ENCODE assay signal across 7 mouse cellular contexts in genomic region chr16:87249903-87250302, GRCm38 (mm10).
A peak's percentile ranks its signal among the peaks of the same experiment; 100 is the strongest.
DNase-seq lines count a peak whose midpoint lies in the region; ATAC-seq and TF ChIP-seq lines count a peak whose summit lies in the region.

No protein-coding gene starts in this region.

- no peaks in the 10 kb centered on the region for H3K27me3 ChIP-seq in kidney, embryonic 15.5 days
- H3K27me3 ChIP-seq in E14TG2a.4 (ENCODE audit: insufficient read depth, low read length) (no peaks in the 10 kb centered on the region), Patski (no peaks in the 10 kb centered on the region)

- POLR2A ChIA-PET in Patski (lab: Charles Lee), result no interaction called here

- peak; percentile 47 for DNase-seq in kidney, adult 18-20 months
- no peak for DNase-seq in Patski (ENCODE audit: low read depth, low spot score)
- peak; percentile 50 to 64 for DNase-seq in heart, postnatal 10 days
- DNase-seq in spleen, postnatal 10 days (ENCODE audit: low spot score in 2 of 2), result no peak

- H3K36me3 ChIP-seq in kidney, embryonic 15.5 days, result no peaks in the 10 kb centered on the region
- H3K36me3 ChIP-seq in E14TG2a.4 (ENCODE audit: insufficient read depth, low read length), result no peaks in the 10 kb centered on the region

- TF ChIP-seq CTCF in E14TG2a.4 (conservative IDR thresholded peaks at IDR 0.05; ENCODE audit: low read length) (peak; percentile 70), Patski (IDR thresholded peaks at IDR 0.05) (peak; percentile 76)

- H3K9me3 ChIP-seq in kidney, embryonic 15.5 days (replicated peaks), result no peaks in the 10 kb centered on the region
- no peaks in the 10 kb centered on the region for H3K9me3 ChIP-seq in E14TG2a.4 (ENCODE audit: low read length)

- H3K9ac ChIP-seq in kidney, embryonic 15.5 days, result no peak overlapping the region

- CTCF ChIA-PET in Patski (lab: Charles Lee), result interaction anchor here (1.0 to 5.8 kb wide), 11 partner anchors 9 to 1470 kb away, joined by 3 to 39 read pairs (median 4); no protein-coding TSS in a partner anchor

- H3K4me3 ChIP-seq in kidney, embryonic 15.5 days (replicated peaks), result no peak overlapping the region
- H3K4me3 ChIP-seq in E14TG2a.4 (replicated peaks; ENCODE audit: low read length), result no peak overlapping the region

- in situ Hi-C loops in Patski (cut with MboI; ENCODE audit: low pct_unique_long_range_greater_than_20kb), result loop anchor here (5.0 kb wide), 4 partner anchors 603 to 1443 kb away; no protein-coding TSS in a partner anchor

- peaks cover 27% of the 10 kb centered on the region for H3K4me1 ChIP-seq in kidney, embryonic 15.5 days
- peaks cover 10% of the 10 kb centered on the region; the same call in 1 of the 2 replicates for H3K4me1 ChIP-seq in E14TG2a.4 (replicated peaks; ENCODE audit: low read depth, low read length)

- intact Hi-C loops in heart, postnatal 10 days (cut with DNase I), result loop anchor here (2.0 to 5.0 kb wide), 5 partner anchors 29 to 948 kb away; no protein-coding TSS in a partner anchor

- H3K27ac ChIP-seq in kidney, embryonic 15.5 days, result no peak overlapping the region

- no peak for ATAC-seq in kidney, embryonic 15.5 days (replicated peaks; ENCODE audit: low FRiP score)
- ATAC-seq in Patski, result no peak
- peak; percentile 83 for ATAC-seq in megakaryocyte-erythroid progenitor cell, adult 5-6 weeks (replicated peaks; ENCODE audit: low FRiP score, low TSS enrichment, poor library complexity, severe bottlenecking)

- 36% methylated on average over 7 of the region's 7 CpGs for whole genome bisulfite sequencing in kidney, embryonic 15.5 days

- H3K4me2 ChIP-seq in kidney, embryonic 15.5 days, result no peak overlapping the region

Comparison
In these comparisons a context has a peak if more than half of its experiments do, and no peak if none do; other contexts are left out.
1. DNase-seq: peak in kidney, adult 18-20 months (single experiment) and heart, postnatal 10 days (2 of 2); none in Patski (single experiment) and spleen, postnatal 10 days (0 of 2).